Mouse (Mus musculus): ENCODE results near the gene Olfr796. TPM values are rescaled to one million over a fixed set of nuclear protein-coding genes. Genes with fewer than 3 reads are reported as not detected.

Olfr796 gene
- not detected for polyA plus RNA-seq (2017; shearing (Covaris generic))

DNA sequence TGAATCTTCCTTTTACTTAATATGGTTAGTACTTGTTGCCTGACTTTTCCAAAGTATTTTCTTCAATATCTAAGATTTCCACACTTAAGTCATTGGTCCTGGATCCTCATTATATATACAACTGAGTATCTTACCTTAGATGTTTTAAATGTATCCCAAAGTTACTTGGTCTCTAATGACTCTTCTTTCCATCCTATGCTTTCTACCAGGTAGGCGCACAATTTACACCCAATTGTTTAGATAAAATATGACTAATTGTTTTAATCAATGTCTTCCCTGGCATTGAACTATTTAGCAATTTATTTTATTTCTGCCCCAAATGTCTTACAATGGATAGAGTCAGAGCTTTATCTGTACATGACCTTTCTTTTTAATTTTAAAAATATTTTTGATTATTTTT, at the start of gene Olfr796:
TSS of gene Olfr796 (minus strand) at position 101 of the 400 bp plus-strand sequence.

GRCm38 (mm10) chr10:129657394-129657793, 45.0 kb upstream of the Olfr796 start, which contains the start of gene Olfr800:
TSS of gene Olfr800 (plus strand) at chr10:129657694.

GRCm38 (mm10) chr10:129637184-129637583, 24.8 kb upstream of the Olfr796 start, which contains the start of gene Olfr799:
TSS of gene Olfr799 (plus strand) at chr10:129637484.

GRCm38 (mm10) chr10:129627834-129628233, 15.5 kb upstream of the Olfr796 start, which contains the start of gene Olfr798:
TSS of gene Olfr798 (minus strand) at chr10:129627934.

GRCm38 (mm10) chr10:129567355-129567754, 45.0 kb downstream of the Olfr796 start, which contains the start of gene Olfr794:
TSS of gene Olfr794 (plus strand) at chr10:129567655.

Other genes starting within 250 kb of the Olfr796 start
- not detected for gene Olfr784, start 228.5 kb downstream of the Olfr796 start, polyA plus RNA-seq (2017; shearing (Covaris generic))
- gene Olfr785, start 207.1 kb downstream of the Olfr796 start, polyA plus RNA-seq (2017; shearing (Covaris generic)): not detected
- not detected for gene Olfr786, start 185.3 kb downstream of the Olfr796 start, polyA plus RNA-seq (2017; shearing (Covaris generic))
- gene Olfr787, start 150.7 kb downstream of the Olfr796 start, polyA plus RNA-seq (2017; shearing (Covaris generic)): not detected
- not detected for gene Olfr788, start 141.6 kb downstream of the Olfr796 start, polyA plus RNA-seq (2017; shearing (Covaris generic))
- not detected for gene Olfr789, start 127.8 kb downstream of the Olfr796 start, polyA plus RNA-seq (2017; shearing (Covaris generic))
- not detected for gene Olfr790, start 114.1 kb downstream of the Olfr796 start, polyA plus RNA-seq (2017; shearing (Covaris generic))
- not detected for gene Olfr791, start 90.8 kb downstream of the Olfr796 start, polyA plus RNA-seq (2017; shearing (Covaris generic))
- not detected for gene Olfr792, start 73.4 kb downstream of the Olfr796 start, polyA plus RNA-seq (2017; shearing (Covaris generic))
- not detected for gene Olfr794, start 44.9 kb downstream of the Olfr796 start, polyA plus RNA-seq (2017; shearing (Covaris generic))
- gene Olfr798, start 15.4 kb upstream of the Olfr796 start, polyA plus RNA-seq (2017; shearing (Covaris generic)): 0.07 TPM
- gene Olfr799, start 24.9 kb upstream of the Olfr796 start, polyA plus RNA-seq (2017; shearing (Covaris generic)): not detected
- not detected for gene Olfr800, start 45.1 kb upstream of the Olfr796 start, polyA plus RNA-seq (2017; shearing (Covaris generic))
- gene Olfr801, start 61.3 kb upstream of the Olfr796 start, polyA plus RNA-seq (2017; shearing (Covaris generic)): not detected
- gene Olfr802, start 75.6 kb upstream of the Olfr796 start, polyA plus RNA-seq (2017; shearing (Covaris generic)): not detected
- gene Olfr803, start 81.7 kb upstream of the Olfr796 start, polyA plus RNA-seq (2017; shearing (Covaris generic)): not detected
- gene Olfr804, start 90.6 kb upstream of the Olfr796 start, polyA plus RNA-seq (2017; shearing (Covaris generic)): not detected
- not detected for gene Olfr805, start 116.8 kb upstream of the Olfr796 start, polyA plus RNA-seq (2017; shearing (Covaris generic))
- not detected for gene Olfr806, start 129.4 kb upstream of the Olfr796 start, polyA plus RNA-seq (2017; shearing (Covaris generic))
- not detected for gene Olfr807, start 145.2 kb upstream of the Olfr796 start, polyA plus RNA-seq (2017; shearing (Covaris generic))
- gene Olfr808, start 152.9 kb upstream of the Olfr796 start, polyA plus RNA-seq (2017; shearing (Covaris generic)): not detected
- gene Olfr809, start 162.1 kb upstream of the Olfr796 start, polyA plus RNA-seq (2017; shearing (Covaris generic)): not detected
- not detected for gene Olfr810, start 182.3 kb upstream of the Olfr796 start, polyA plus RNA-seq (2017; shearing (Covaris generic))
- gene Olfr811, start 191.8 kb upstream of the Olfr796 start, polyA plus RNA-seq (2017; shearing (Covaris generic)): not detected
- not detected for gene Olfr812, start 233.5 kb upstream of the Olfr796 start, polyA plus RNA-seq (2017; shearing (Covaris generic))
- gene Olfr813, start 242.8 kb upstream of the Olfr796 start, polyA plus RNA-seq (2017; shearing (Covaris generic)): not detected

Measured in CD4-positive, CD25-positive, alpha-beta regulatory T cell, adult 9 weeks (primary cell).